Mouse (Mus musculus) liver, postnatal 0 days (tissue): Measurements from ENCODE around the gene Prkch.

Experiments
- CTCF ChIP-seq: sonication (generic); IDR thresholded peaks from 2 replicates; pipeline ENCODE4 v1.5.1; 2016; ENCODE audit warnings: antibody characterized with exemption, low read depth
- EP300 ChIP-seq: IDR thresholded peaks from 2 replicates; pipeline ENCODE4 v1.6.1; 2016; ENCODE audit warnings: antibody characterized with exemption, low read depth, mild to moderate bottlenecking

DNA sequence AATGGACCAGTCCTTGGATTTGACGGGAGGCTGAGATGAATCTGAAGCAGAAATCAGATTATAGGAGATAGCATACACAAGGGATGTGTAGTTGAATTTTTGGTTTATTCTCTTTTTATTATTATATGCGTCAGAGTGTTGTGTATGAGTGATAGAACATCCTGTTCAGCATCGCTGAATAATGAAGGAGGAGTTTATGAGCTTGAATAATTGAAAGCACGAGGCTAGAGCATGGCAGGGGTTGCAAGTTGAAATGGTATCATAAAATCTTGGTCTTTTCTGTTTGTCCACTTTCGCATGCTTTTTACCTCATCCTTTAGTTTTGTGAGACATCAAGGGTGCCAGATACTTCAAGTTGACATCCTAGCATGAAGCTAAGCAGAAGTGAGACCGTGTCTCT lies 60.6 kb downstream of the Prkch start:
- no peak for TF ChIP-seq CTCF
- TF ChIP-seq EP300 = no peak
